Mouse (Mus musculus) lung, embryonic 14.5 days (tissue): ENCODE measurements at regions not wholly inside any gene's neighbourhood (a gene's known extent, or its start where the extent isn't known, plus 50 kb on each side); places are given as distances from the start of the nearest gene placed in this dataset.

Experiments used
- ATAC-seq: fragments of 200-750 bp; cut with Nextera tagmentation; 2 replicates; pipeline ENCODE4 v1.8.0; 2017; ENCODE audit warnings: mild to moderate bottlenecking, moderate TSS enrichment, moderate library complexity; ENCODE audit not compliant: insufficient read depth
- DNase-seq: peaks from one replicate; pipeline ENCODE4 v3.0.0-alpha.2; 2015
- H3K27ac ChIP-seq: fragments of 300-500 bp; sonication (generic); 2 replicates; pipeline ENCODE4 v1.5.1; 2014; ENCODE audit warnings: low read depth, mild to moderate bottlenecking, moderate library complexity
- H3K27me3 ChIP-seq: fragments of 300-500 bp; sonication (generic); 2 replicates; pipeline ENCODE4 v1.6.1; 2014; ENCODE audit warnings: low read length, control low read depth; ENCODE audit not compliant: insufficient read depth
- H3K36me3 ChIP-seq: fragments of 300-500 bp; sonication (generic); 2 replicates; pipeline ENCODE4 v1.6.1; 2014; ENCODE audit warnings: control low read depth; ENCODE audit not compliant: insufficient read depth
- H3K4me1 ChIP-seq: fragments of 300-500 bp; sonication (generic); 2 replicates; pipeline ENCODE4 v1.6.1; 2014; ENCODE audit warnings: antibody characterized with exemption, control low read depth; ENCODE audit not compliant: insufficient read depth
- H3K4me2 ChIP-seq: fragments of 300-500 bp; sonication (generic); 2 replicates; pipeline ENCODE4 v1.6.1; 2014; ENCODE audit warnings: mild to moderate bottlenecking
- H3K4me3 ChIP-seq: fragments of 300-500 bp; sonication (generic); 2 replicates; pipeline ENCODE4 v1.5.1; 2014; ENCODE audit warnings: low read depth, low read length
- H3K9ac ChIP-seq: fragments of 300-500 bp; sonication (generic); 2 replicates; pipeline ENCODE4 v1.6.1; 2014
- H3K9me3 ChIP-seq: fragments of 300-500 bp; sonication (generic); 2 replicates; pipeline ENCODE4 v1.6.1; 2016; ENCODE audit warnings: low read depth, low read length, control low read depth
- CTCF ChIP-seq: IDR thresholded peaks from 2 replicates; pipeline ENCODE4 v1.5.1; 2016; ENCODE audit warnings: antibody characterized with exemption, low read depth
- WGBS: fragments of 180-500 bp; shearing (Covaris S2); extraction: QIAGEN DNeasy Blood & Tissue Kit; methylation state at CpG from one replicate; pipeline ENCODE4 v1.1.7; 2014; 5-methylcytosine and 5-hydroxymethylcytosine counted together

DNA sequence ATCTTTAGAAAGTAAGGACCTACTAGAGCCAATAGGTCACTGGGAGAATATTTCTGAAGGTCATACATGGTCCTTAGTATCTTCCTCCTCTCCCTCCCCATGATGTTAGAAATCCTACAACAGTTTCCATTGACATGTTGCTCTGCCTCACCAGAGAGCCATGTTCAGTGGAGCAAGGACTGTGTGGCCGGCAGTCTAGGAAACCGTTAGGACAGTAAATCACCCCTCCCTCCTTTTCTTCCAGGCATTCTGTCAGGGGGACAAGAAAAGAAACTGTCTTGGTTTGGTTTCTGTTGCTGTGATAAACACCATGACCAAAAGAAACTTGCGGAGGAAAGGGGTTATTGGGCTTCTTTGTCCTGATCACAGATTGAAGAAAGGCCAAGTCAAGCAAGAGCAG is 147.0 kb upstream of the Fat1 start:
- H3K9ac ChIP-seq = no peak overlapping the region
- H3K9me3 ChIP-seq = no peaks in the 10 kb centered on the region
- no peaks in the 10 kb centered on the region for H3K4me1 ChIP-seq
- H3K4me3 ChIP-seq = no peak overlapping the region
- H3K27ac ChIP-seq = no peak overlapping the region
- H3K36me3 ChIP-seq = no peaks in the 10 kb centered on the region
- 84% methylated on average over 3 of the region's 3 CpGs for WGBS
- no peak for TF ChIP-seq CTCF
- ATAC-seq (no peak), DNase-seq (no peak)
- no peaks in the 10 kb centered on the region for H3K27me3 ChIP-seq
- H3K4me2 ChIP-seq = no peak overlapping the region

DNA sequence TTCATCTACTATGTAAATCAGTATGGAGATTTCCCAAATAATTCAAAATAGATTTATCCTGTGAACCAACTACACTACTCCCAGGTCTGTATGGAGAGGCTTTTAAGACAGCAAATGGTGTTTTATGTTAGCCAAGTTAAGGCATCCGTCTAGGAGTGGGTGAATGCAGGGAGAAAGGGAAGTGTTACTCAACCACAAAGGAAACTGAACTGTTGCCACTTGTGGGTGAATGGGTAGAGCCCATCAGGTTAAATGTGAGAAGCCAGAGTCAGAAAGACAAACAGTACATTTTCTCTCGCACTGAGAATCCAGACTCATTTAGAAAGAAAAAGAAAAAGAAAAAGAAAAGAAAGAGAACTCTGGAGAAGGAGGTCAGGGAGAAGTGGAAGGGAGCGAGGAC is 135.7 kb upstream of the Fat1 start:
- Histone ChIP-seq H3K4me1 (peaks cover 5% of the 10 kb centered on the region; the same call in 1 of the 2 replicates), H3K9me3 (no peaks in the 10 kb centered on the region), H3K9ac (no peak overlapping the region), H3K36me3 (no peaks in the 10 kb centered on the region), H3K4me3 (no peak overlapping the region), H3K27ac (no peak overlapping the region), H3K4me2 (no peak overlapping the region), H3K27me3 (no peaks in the 10 kb centered on the region)
- WGBS = 73% methylated on average over 3 of the region's 3 CpGs
- no peak for DNase-seq
- no peak for TF ChIP-seq CTCF
- ATAC-seq = no peak

DNA sequence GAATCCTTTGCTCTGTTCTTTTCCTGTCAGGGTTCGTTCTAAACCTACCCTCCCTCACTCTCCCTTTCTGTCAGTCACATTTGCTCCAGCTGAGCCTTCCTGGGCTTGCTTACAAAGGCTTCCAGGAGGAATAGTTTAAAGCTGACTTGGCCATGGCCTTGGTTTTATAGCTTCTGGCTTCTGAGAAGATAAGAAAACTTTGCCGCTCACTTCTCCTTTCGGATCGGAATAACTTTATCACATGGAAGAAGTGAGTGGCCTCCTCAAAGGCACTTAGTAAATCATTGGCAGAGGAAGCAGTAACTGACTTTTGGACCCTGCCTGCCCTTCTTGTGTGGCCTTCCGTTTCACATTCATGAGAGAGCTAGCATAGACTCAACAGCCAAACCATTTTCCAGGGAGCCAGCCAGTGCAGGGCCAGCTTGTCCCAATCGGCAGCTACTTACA is 134.4 kb upstream of the Fat1 start:
- 5% methylated on average over 6 of the region's 6 CpGs for WGBS
- ATAC-seq = peak; percentile 66; the same call in 1 of the 2 replicates
- H3K4me2 ChIP-seq = no peak overlapping the region

DNA sequence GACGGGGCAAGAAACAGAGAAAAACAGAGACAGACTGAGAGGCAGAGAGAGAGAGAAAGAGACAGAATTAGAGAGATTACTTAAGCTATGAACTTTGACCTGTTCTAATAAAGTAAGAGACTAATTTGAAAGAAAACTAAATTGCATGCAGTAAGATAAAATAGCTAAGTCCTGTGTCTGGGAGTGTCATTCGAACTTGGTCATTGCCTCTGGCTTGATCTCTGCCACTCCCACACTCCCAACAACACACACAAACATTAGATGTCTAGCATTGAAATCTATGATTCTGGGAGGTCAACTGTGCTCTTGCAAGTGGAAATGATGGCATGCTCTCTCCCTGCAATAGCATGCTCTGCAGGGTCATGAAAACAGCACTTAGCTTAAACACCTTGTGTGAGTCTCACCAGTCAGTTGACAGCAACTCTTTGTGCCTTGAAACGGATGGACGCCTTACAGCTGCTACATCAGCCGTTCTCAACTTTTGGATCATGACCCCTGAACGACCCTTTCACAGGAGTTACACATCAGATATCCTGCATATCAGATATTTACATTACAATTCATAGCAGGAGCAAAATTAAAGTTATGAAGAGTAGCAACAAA is 133.5 kb upstream of the Fat1 start:
- H3K9me3 ChIP-seq = no peaks in the 10 kb centered on the region
- no peak overlapping the region for H3K27ac ChIP-seq
- H3K4me2 ChIP-seq = no peak overlapping the region
- 31% methylated on average over 6 of the region's 6 CpGs for WGBS
- no peak for ATAC-seq
- H3K4me3 ChIP-seq = no peak overlapping the region
- H3K36me3 ChIP-seq = no peaks in the 10 kb centered on the region
- peaks cover 5% of the 10 kb centered on the region; the same call in 1 of the 2 replicates for H3K4me1 ChIP-seq
- H3K27me3 ChIP-seq = no peaks in the 10 kb centered on the region
- DNase-seq = peak; percentile 19
- no peak for TF ChIP-seq CTCF
- H3K9ac ChIP-seq = no peak overlapping the region

More for the DNA sequence above, 134.4 kb upstream of the Fat1 start:
- Histone ChIP-seq H3K27me3 (no peaks in the 10 kb centered on the region), H3K4me1 (peaks cover 5% of the 10 kb centered on the region; the same call in 1 of the 2 replicates), H3K36me3 (no peaks in the 10 kb centered on the region), H3K9ac (no peak overlapping the region), H3K4me3 (no peak overlapping the region), H3K27ac (peak overlapping the region; percentile 8; the same call in 1 of the 2 replicates), H3K9me3 (no peaks in the 10 kb centered on the region)
- TF ChIP-seq CTCF = no peak
- DNase-seq = peak; percentile 80

DNA sequence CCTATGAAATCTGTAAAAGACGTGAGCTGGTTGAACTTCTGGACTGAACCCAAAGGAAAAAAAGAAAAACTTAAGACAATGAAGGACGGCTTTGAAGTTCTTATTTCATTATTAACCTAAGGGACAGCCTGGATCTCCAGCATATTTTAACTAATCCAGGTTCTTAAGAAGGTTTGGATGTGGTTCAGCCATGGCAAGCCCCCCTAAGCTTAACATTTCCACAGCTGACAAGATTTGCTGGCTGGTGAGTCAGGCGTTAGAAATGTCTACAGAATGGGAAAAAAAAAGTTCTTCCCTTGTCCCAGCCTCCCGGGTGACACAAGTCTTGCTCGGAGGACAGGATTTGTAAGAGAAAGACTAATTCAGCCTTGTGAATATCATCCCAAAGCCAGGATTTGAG is 132.9 kb upstream of the Fat1 start:
- ATAC-seq = no peak
- H3K4me3 ChIP-seq = no peak overlapping the region
- H3K4me2 ChIP-seq = no peak overlapping the region
- no peak overlapping the region for H3K27ac ChIP-seq
- H3K27me3 ChIP-seq = no peaks in the 10 kb centered on the region
- no peaks in the 10 kb centered on the region for H3K9me3 ChIP-seq
- H3K4me1 ChIP-seq = peaks cover 5% of the 10 kb centered on the region; the same call in 1 of the 2 replicates
- H3K9ac ChIP-seq = no peak overlapping the region
- peak; percentile 33 for DNase-seq
- H3K36me3 ChIP-seq = no peaks in the 10 kb centered on the region
- TF ChIP-seq CTCF = no peak
- WGBS = 29% methylated on average over 5 of the region's 5 CpGs

DNA sequence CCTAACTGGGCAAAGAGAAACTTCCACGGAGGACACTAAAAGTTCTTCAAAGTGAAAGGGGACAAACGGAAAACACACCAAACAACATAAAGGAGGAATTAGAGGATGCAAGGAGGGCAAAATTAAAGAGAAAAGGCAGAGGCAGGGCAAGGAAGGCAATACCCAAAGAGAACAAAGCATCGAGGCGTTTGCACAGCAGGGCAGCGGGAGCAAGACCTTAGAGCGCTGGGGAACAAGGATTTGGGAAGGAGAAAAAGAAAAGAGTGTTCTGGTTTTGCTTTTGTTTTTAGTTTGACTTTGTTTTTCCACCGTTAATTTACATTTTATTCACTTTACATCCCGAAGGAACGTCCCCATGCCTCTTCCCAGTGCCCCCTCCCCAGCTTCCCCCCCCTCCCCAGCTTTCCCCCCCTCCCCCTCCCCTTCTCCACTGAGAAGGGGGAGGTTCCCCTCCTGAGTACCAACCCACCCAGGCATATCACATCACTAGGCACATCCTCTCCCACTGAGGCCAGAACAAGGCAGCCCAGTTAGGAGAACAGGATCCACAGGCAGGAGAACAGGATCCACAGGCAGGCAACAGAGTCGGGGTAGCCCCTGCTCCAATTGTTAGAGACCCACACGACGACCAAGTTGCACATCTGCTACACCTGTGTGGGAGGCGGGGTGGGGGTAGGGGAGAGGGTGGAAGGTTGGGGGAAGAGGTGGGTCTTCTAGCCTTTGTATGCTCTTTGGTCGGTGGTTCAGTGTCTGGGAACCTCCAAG is 130.7 kb upstream of the Fat1 start:
- no peak for TF ChIP-seq CTCF
- H3K9ac ChIP-seq = no peak overlapping the region
- H3K4me1 ChIP-seq = peaks cover 5% of the 10 kb centered on the region; the same call in 1 of the 2 replicates
- H3K36me3 ChIP-seq = no peaks in the 10 kb centered on the region
- H3K9me3 ChIP-seq = no peaks in the 10 kb centered on the region
- H3K27ac ChIP-seq = no peak overlapping the region
- no peak overlapping the region for H3K4me2 ChIP-seq
- ATAC-seq (no peak), DNase-seq (no peak)
- H3K27me3 ChIP-seq = no peaks in the 10 kb centered on the region
- WGBS = 71% methylated on average over 14 of the region's 14 CpGs
- H3K4me3 ChIP-seq = no peak overlapping the region

DNA sequence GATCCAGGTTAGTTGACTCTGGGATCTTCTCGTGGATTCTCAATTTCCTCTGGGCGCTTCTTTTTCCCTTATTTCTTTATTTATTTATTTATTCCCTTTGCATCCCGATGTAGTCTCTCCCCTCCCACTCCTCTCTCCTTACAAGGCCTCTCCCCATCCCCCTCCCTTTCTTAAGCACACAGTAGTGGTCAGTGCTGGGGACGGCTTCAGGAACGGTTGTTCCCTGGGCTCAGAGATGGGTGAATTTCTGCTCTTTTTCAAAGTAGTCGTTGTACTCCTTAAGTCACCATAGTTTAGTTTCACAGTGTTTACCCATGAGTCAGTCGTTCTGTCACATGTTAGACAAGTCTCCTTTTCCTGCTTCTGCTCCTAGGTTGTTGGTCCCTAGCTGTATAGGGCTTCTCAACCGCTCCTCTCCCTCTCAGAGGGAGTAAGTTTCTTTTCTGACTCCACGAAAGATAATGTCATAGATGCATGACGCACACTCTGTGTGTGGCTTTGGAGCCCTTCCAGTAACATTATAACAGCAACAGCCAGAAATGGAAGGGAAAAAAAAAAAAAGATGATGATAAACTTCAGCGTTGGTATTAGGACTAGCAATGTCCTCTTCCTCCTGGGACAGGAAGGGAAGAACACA is 129.9 kb upstream of the Fat1 start:
- Histone ChIP-seq H3K9me3 (no peaks in the 10 kb centered on the region), H3K27ac (peak overlapping the region; percentile 10; the same call in 1 of the 2 replicates), H3K4me1 (peaks cover 5% of the 10 kb centered on the region; the same call in 1 of the 2 replicates), H3K36me3 (no peaks in the 10 kb centered on the region), H3K4me3 (no peak overlapping the region), H3K27me3 (no peaks in the 10 kb centered on the region), H3K4me2 (no peak overlapping the region), H3K9ac (no peak overlapping the region)
- DNase-seq (peak; percentile 83), ATAC-seq (peak; percentile 55; the same call in 1 of the 2 replicates)
- WGBS = 43% methylated on average over 11 of the region's 11 CpGs
- no peak for TF ChIP-seq CTCF
